Mouse (Mus musculus) forebrain, embryonic 12.5 days (tissue): ENCODE measurements around the gene Anapc10. TPM values are rescaled to one million over a fixed set of nuclear protein-coding genes. Genes with fewer than 3 reads are reported as not detected.
A peak's percentile ranks its signal among the peaks of the same experiment; 100 is the strongest.
"Not testable (repeated sequence)": the region's sequence is repeated elsewhere in the genome, so short reads cannot be mapped to it uniquely, and the experiment has no call there.

Source experiments
- ATAC-seq: fragments of 200-750 bp; cut with Nextera tagmentation; 2 replicates; pipeline ENCODE4 v1.8.0; 2017; ENCODE audit warnings: moderate TSS enrichment; ENCODE audit not compliant: low FRiP score
- H3K27ac ChIP-seq: fragments of 300-500 bp; sonication (generic); 2 replicates; pipeline ENCODE4 v1.5.1; 2016; ENCODE audit warnings: mild to moderate bottlenecking
- H3K27me3 ChIP-seq: fragments of 300-500 bp; sonication (generic); 2 replicates; pipeline ENCODE4 v1.6.1; 2016; ENCODE audit warnings: mild to moderate bottlenecking
- H3K36me3 ChIP-seq: fragments of 300-500 bp; sonication (generic); replicated peaks from 2 replicates; pipeline ENCODE4 v1.6.1; 2016; ENCODE audit warnings: mild to moderate bottlenecking
- H3K4me1 ChIP-seq: fragments of 300-500 bp; sonication (generic); 2 replicates; pipeline ENCODE4 v1.6.1; 2016
- H3K4me2 ChIP-seq: fragments of 300-500 bp; sonication (generic); 2 replicates; pipeline ENCODE4 v1.6.1; 2016; ENCODE audit warnings: mild to moderate bottlenecking, moderate library complexity
- H3K4me3 ChIP-seq: fragments of 300-500 bp; sonication (generic); replicated peaks from 2 replicates; pipeline ENCODE4 v1.5.1; 2016; ENCODE audit warnings: mild to moderate bottlenecking
- H3K9ac ChIP-seq: fragments of 300-500 bp; sonication (generic); 2 replicates; pipeline ENCODE4 v1.6.1; 2016; ENCODE audit warnings: mild to moderate bottlenecking
- H3K9me3 ChIP-seq: fragments of 300-500 bp; sonication (generic); 2 replicates; pipeline ENCODE4 v1.6.1; 2016
- WGBS: fragments of 180-500 bp; shearing (Covaris S2); methylation state at CpG from one replicate; pipeline ENCODE4 v1.1.7; 2016; 5-methylcytosine and 5-hydroxymethylcytosine counted together
- polyA plus RNA-seq: library from polyadenylated mRNA; unstranded; fragments of >200 nt; fragmentation: Nextera tagmentation; extraction: Ambion mirVana; gene quantifications from 2 replicates; pipeline ENCODE4 v1.2.1, GENCODE M21; 2016

The Anapc10 gene
- 45.5 and 54.1 TPM in 2 replicates for polyA plus RNA-seq

DNA sequence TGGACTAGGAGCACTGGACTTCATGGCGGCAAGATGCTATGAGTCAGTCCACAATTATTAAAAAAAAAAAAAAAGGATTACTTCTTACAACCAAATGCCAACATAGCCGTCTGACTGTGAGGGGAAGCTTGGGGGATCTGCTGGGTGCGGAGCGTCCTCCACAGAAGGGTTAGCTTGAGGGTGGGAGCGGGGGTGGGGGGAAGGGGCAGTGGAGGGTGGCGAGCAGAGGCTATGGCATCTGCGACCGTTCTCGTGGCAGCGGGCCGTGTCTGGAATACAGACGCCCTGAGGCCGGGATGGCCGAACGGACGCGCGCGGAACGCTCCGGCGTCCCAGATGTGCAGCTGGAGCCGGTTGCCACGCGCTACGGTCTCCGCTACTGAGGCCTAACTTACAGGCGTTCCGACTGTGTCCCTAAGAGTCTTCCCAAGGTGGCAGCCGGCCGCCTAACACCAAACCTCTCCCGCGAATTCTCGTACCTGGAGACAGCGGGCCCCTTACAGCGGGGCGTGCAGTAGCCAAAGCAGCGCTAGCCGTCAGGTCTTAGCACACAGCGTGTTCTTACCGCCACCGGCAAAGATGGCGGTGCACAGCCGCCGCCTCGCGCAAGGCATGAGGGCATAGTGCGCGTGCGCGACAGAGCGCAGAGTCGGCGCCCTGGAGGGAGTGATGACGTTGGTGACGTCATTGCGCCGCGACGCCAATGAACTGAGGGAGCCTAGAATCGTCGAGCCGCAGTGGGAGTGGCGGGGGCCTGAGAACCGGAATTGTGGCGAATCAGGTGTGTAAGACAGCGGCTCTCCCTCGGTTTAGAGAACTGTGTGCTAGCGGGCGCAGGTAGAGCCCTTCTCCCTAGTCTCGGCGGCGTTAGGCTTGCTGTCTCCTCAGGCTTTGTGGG lies at the start of gene Anapc10, which contains the start of gene Abce1:
Gene Anapc10, plus strand, starts transcription at position 757 of the 898 bp plus-strand sequence.
Gene Abce1, minus strand, starts transcription at position 677 of the 898 bp plus-strand sequence.
- Histone ChIP-seq H3K27ac (peak within 1 kb of the TSS; percentile 85), H3K4me2 (peak within 1 kb of the TSS; percentile 61), H3K27me3 (no peaks in the 10 kb centered on the region), H3K4me1 (peaks cover 10% of the 10 kb centered on the region), H3K9ac (peak within 1 kb of the TSS; percentile 84), H3K36me3 (peaks cover 11% of the 10 kb centered on the region), H3K9me3 (no peaks in the 10 kb centered on the region), H3K4me3 (peak within 1 kb of the TSS; percentile 92)
- ATAC-seq, result peak; percentile 98
- under 1% methylated on average over 73 of the region's 73 CpGs for WGBS

DNA sequence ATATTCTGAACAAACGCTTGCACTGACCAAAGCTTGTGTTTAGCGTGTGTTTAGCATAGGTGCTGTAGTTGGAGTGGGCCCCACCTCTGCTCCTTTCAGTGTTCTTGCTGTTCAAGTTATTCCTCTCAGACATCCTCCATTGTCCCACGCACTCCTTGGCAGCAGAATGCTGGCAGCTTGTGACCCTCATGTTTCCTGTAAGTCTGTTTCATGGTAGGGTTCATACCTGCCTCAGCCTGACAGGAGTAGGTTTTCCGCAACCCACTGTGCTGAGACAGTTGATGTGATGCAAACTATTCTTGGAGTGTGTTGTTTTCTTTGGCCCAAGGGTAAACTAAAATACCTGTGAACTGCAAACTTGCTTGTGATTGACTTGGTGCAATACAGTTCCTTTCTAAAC lies 35.2 kb upstream of the Anapc10 start:
- WGBS, result 90% methylated on average over 4 of the region's 4 CpGs
- H3K36me3 ChIP-seq, result peaks cover 38% of the 10 kb centered on the region

DNA sequence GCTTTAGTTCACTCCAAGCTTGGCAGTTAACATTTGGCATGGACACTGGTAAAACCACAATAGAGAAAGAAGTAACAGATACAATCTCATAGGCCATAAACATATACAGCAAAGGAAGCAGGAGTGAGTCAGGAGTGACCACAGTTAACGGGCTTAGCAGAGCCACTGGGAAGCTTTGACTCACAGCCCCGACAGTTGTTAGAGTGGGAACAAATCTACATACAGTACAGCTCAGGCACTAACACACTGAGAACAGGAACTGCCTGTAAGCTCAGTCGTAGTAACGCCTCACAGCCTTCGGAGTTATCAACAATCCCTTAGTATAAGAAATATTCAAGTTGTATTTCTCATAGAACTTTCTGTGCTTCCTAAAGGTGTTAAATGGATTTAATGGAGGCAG lies 32.6 kb upstream of the Anapc10 start:
- Histone ChIP-seq H3K4me3 (no peak overlapping the region), H3K27me3 (no peaks in the 10 kb centered on the region), H3K4me2 (no peak overlapping the region), H3K36me3 (peaks cover 36% of the 10 kb centered on the region), H3K9ac (no peak overlapping the region), H3K27ac (no peak overlapping the region), H3K9me3 (no peaks in the 10 kb centered on the region), H3K4me1 (0 out of 2 replicates have a peak, but pooled peaks cover 7% of the 10 kb centered on the region)
- no peak for ATAC-seq
- WGBS, result 72% methylated on average over 5 of the region's 5 CpGs

More for the DNA sequence above, 35.2 kb upstream of the Anapc10 start:
- Histone ChIP-seq H3K27me3 (no peaks in the 10 kb centered on the region), H3K4me3 (no peak overlapping the region), H3K4me1 (0 out of 2 replicates have a peak, but pooled peaks cover 7% of the 10 kb centered on the region), H3K9ac (no peak overlapping the region), H3K4me2 (no peak overlapping the region), H3K27ac (no peak overlapping the region), H3K9me3 (no peaks in the 10 kb centered on the region)
- ATAC-seq, result no peak

DNA sequence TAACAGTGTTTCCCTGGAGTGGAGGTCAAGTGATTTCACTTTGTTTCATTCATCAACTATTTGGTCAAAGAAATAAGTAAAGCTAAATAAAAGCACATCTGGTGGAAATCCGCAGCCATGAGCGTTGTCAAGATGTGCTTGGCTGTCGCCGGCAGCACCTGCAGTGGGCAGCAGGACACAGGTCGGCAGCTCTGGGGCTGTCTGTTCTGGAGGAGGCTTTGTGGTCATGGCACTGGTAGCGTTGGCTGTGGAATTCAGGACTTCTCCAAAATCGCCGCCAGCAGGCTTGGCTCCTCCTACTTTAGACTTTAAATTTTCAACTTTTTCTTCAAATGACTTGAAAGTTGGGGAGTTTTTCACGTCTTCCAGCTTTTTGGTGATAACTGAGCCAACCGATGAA lies 31.5 kb upstream of the Anapc10 start:
- H3K27ac ChIP-seq, H3K9ac ChIP-seq, H3K4me2 ChIP-seq, H3K27me3 ChIP-seq, ATAC-seq, H3K4me1 ChIP-seq, H3K4me3 ChIP-seq, H3K9me3 ChIP-seq: not testable (repeated sequence)
- 59% methylated on average over 10 of the region's 10 CpGs for WGBS
- H3K36me3 ChIP-seq, result peaks cover 38% of the 10 kb centered on the region

DNA sequence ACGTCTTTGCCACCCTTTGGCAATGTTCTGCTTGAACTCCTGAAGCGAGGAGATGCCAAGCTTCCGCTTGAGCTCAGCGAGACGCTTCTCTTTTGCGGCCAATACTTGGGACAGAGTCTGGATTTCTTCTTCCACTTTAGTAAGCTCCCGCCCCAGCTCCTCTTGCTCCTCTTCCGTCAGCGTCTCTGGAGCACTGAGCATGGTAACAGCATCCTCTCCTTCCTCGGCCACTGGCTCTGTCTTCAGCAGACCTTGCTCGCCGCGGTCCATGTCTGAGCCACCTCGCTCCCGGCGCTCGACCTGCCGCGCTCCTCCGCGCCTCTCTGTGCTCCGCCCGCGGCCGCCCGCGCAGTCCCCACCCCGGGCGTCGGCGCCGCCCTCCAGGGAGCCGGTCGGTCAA lies 31.1 kb upstream of the Anapc10 start:
- H3K27me3 ChIP-seq, result no peaks in the 10 kb centered on the region
- H3K9me3 ChIP-seq, result no peaks in the 10 kb centered on the region
- H3K27ac ChIP-seq, result no peak overlapping the region
- 13% methylated on average over 34 of the region's 34 CpGs for WGBS
- 0 out of 2 replicates have a peak, but pooled peaks cover 7% of the 10 kb centered on the region for H3K4me1 ChIP-seq
- H3K4me3 ChIP-seq, result peak overlapping the region; percentile 28
- ATAC-seq, result peak; percentile 66
- H3K36me3 ChIP-seq, result peaks cover 38% of the 10 kb centered on the region
- peak overlapping the region; percentile 40; the same call in 1 of the 2 replicates for H3K9ac ChIP-seq
- H3K4me2 ChIP-seq, result peak overlapping the region; percentile 50

DNA sequence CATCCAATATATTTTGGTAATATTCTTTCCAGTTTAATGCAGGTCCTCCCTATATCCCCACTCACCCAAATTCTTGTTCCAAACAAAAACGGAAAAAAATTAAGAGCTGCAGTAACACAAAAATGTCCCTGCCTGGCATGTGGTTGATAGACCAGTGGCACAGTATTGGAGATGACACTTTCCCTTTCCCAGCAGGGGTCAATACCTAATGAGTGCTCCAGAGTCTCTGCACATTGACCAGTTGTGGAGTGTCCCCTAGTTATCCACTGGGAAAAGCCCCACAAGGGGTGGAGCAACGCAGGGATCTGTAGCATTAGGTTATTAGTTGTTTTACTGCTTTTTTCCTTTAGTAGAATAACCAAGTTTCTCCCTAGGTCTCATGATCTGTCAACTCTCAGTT lies 30.7 kb upstream of the Anapc10 start:
- 42% methylated on average over 2 of the region's 2 CpGs for WGBS
- H3K27me3 ChIP-seq, result no peaks in the 10 kb centered on the region
- no peaks in the 10 kb centered on the region for H3K9me3 ChIP-seq
- peak overlapping the region; percentile 50 for H3K4me2 ChIP-seq
- H3K4me1 ChIP-seq, result 0 out of 2 replicates have a peak, but pooled peaks cover 7% of the 10 kb centered on the region
- peak overlapping the region; percentile 40; the same call in 1 of the 2 replicates for H3K9ac ChIP-seq
- peaks cover 41% of the 10 kb centered on the region for H3K36me3 ChIP-seq
- ATAC-seq, result 0 out of 2 replicates have a peak, but pooled peaks have one; percentile 61
- H3K4me3 ChIP-seq, result peak overlapping the region; percentile 28
- no peak overlapping the region for H3K27ac ChIP-seq

DNA sequence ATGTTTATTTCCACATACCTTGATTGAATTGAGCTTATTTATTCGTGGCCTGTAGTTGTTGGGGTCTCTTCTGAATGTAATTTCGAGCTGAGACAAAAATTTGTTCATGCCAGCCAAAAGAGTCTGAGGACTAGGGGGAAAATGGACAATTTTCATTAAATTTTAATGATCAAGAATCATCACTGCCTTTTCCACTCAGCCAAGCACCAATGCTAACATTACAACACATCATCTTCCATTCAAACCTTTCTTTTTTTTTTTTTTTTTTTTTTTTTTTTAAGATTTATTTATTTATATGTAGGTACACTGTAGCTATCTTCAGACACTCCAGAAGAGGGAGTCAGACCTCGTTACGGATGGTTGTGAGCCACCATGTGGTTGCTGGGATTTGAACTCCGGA lies 25.7 kb upstream of the Anapc10 start:
- not testable (repeated sequence) for H3K9me3 ChIP-seq, H3K27ac ChIP-seq, ATAC-seq, H3K4me1 ChIP-seq, H3K4me3 ChIP-seq, H3K27me3 ChIP-seq, H3K4me2 ChIP-seq, H3K9ac ChIP-seq
- 90% methylated on average over 5 of the region's 5 CpGs for WGBS
- H3K36me3 ChIP-seq, result peaks cover 77% of the 10 kb centered on the region

DNA sequence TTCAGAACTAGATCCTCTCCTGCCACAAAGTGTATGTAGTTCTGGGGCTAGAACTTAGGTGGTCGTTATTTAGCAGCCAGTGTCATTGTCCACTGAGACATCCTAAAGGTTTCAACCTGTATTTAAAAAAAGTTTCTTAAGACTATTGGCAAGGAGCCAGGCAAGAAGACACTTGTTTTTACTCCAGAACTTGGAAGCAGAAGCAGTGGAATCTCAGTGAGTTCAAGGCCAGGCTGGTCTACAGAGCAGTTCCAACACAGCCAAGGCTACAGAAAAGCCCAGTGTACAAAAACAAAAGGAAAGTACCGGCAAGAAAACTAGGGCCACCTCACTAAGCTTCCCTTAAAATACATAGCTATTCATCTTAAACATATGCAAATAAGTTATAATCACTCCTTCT lies 19.1 kb upstream of the Anapc10 start:
- no peaks in the 10 kb centered on the region for H3K4me1 ChIP-seq
- H3K36me3 ChIP-seq, result peaks cover 66% of the 10 kb centered on the region
- H3K4me2 ChIP-seq, result no peak overlapping the region
- no peak overlapping the region for H3K27ac ChIP-seq
- no peaks in the 10 kb centered on the region for H3K9me3 ChIP-seq
- no peaks in the 10 kb centered on the region for H3K27me3 ChIP-seq
- H3K9ac ChIP-seq, result no peak overlapping the region
- ATAC-seq, result no peak
- H3K4me3 ChIP-seq, result no peak overlapping the region
- 81% methylated on average over 2 of the region's 2 CpGs for WGBS

DNA sequence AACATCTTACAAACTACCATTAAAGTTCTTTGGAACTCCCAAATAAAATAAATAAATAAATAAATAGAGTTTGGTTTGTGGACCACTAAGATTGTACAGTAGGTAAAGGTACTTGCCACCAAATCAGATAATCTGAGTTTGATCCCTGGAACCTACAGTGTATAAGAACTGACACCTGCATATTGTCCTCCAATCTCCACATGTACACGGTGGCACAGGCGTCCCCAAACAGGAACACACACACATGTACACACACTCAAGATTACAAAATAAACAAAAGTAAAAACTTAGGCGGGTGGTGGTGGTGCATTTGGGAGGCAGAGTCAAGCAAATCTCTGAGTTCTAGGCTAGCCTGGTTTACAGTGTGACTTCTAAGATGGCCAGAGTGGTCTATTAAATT lies 4.9 kb upstream of the Anapc10 start:
- H3K9me3 ChIP-seq, result no peaks in the 10 kb centered on the region
- H3K27me3 ChIP-seq, result no peaks in the 10 kb centered on the region
- peaks cover 44% of the 10 kb centered on the region for H3K36me3 ChIP-seq
- no peak overlapping the region for H3K9ac ChIP-seq
- no peak for ATAC-seq
- 97% methylated on average over 3 of the region's 3 CpGs for WGBS
- H3K4me3 ChIP-seq, result no peak overlapping the region
- no peak overlapping the region for H3K4me2 ChIP-seq
- H3K27ac ChIP-seq, result no peak overlapping the region
- H3K4me1 ChIP-seq, result peaks cover 4% of the 10 kb centered on the region; the same call in 1 of the 2 replicates

DNA sequence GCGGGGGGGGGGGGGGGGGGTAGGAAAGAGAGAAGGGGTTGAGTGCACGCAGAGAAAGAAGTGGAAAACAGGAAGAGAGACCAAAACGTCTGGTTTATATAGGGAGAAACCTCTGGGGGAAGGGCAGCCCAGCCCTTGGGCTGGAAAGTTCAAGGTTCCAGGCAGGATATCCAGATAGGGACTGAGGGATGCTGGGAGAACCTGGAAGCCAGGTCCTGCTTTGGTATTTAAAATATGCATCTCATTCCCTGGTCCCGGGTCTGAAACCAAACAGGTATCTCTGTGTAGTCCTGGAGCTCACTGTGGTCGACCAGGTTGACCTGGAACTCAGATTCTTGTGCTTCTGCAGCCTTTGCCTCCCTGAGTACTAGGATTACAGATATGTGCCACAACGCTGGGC lies 1.1 kb downstream of the Anapc10 start:
- no peak for ATAC-seq

DNA sequence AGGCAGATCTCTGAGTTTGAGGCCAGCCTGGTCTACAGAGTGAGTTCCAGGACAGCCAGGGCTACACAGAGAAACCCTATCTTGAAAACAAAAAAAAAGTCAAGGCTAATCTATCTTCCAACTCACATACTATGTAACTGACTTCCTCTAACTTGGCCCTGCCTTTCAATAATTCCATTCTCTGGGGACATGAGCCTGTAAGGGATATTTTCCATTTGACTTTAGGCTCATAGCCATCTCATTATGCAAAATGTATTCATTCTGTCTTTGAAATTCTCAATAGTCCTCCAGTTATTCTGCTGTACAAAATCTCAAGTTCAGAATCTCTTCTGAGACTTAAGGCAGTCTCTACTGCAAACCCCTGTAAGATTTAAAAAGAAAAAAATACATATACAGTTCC lies 9.9 kb downstream of the Anapc10 start:
- Histone ChIP-seq H3K9ac (no peak overlapping the region), H3K27ac (no peak overlapping the region), H3K9me3 (no peaks in the 10 kb centered on the region), H3K4me1 (no peaks in the 10 kb centered on the region), H3K4me2 (no peak overlapping the region), H3K4me3 (no peak overlapping the region), H3K27me3 (no peaks in the 10 kb centered on the region), H3K36me3 (peaks cover 39% of the 10 kb centered on the region)
- ATAC-seq, result no peak

More for the DNA sequence above, 1.1 kb downstream of the Anapc10 start:
- Histone ChIP-seq H3K4me2 (peak overlapping the region; percentile 40), H3K27me3 (no peaks in the 10 kb centered on the region), H3K4me1 (peaks cover 10% of the 10 kb centered on the region), H3K9ac (no peak overlapping the region), H3K9me3 (no peaks in the 10 kb centered on the region), H3K4me3 (no peak overlapping the region; the same call in 1 of the 2 replicates), H3K36me3 (peaks cover 14% of the 10 kb centered on the region), H3K27ac (no peak overlapping the region)
- 58% methylated on average over 5 of the region's 6 CpGs for WGBS

DNA sequence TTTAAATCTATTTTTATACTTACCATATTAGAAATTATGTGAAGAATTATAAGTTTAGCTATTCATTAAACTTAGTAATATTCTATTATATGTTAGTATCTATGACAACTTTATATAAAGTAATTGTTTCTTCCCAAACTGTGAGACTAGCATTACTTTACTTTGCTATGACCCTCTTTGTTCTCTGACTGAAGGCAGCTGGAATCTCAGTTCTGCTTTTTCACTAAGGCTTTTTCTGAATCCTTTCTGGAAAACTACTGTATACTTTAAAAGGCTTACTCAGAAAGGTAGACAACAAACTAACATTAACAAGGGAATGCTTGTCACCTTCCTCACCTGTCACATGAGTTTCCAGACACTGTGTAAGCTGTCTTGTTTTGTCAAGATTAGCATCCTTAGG lies 11.7 kb downstream of the Anapc10 start:
- Histone ChIP-seq H3K36me3 (peaks cover 29% of the 10 kb centered on the region), H3K9ac (no peak overlapping the region), H3K4me1 (no peaks in the 10 kb centered on the region), H3K27me3 (no peaks in the 10 kb centered on the region), H3K4me2 (no peak overlapping the region), H3K27ac (no peak overlapping the region), H3K9me3 (no peaks in the 10 kb centered on the region), H3K4me3 (no peak overlapping the region)
- no peak for ATAC-seq
